Mouse (Mus musculus) ES-Bruce4 (cell line): ENCODE measurements around the gene Plbd2. TPM values are rescaled to one million over a fixed set of nuclear protein-coding genes. Genes with fewer than 3 reads are reported as not detected.

Experiments used
- H3K27ac ChIP-seq: 2 replicates; pipeline ENCODE4 v1.5.1; 2012; ENCODE audit warnings: low read length, inconsistent platforms; ENCODE audit not compliant: insufficient read depth
- H3K27me3 ChIP-seq: 2 replicates; pipeline ENCODE4 v1.6.1; 2012; ENCODE audit warnings: mild to moderate bottlenecking, low read length, inconsistent platforms; ENCODE audit not compliant: control insufficient read depth, poor library complexity, insufficient read depth, severe bottlenecking
- H3K36me3 ChIP-seq: 2 replicates; pipeline ENCODE4 v1.6.1; 2012; ENCODE audit warnings: inconsistent platforms, mild to moderate bottlenecking, low read length, moderate library complexity; ENCODE audit not compliant: control insufficient read depth, poor library complexity, insufficient read depth, severe bottlenecking
- H3K4me1 ChIP-seq: one replicate; pipeline ENCODE4 v1.8.1; 2011; ENCODE audit warnings: low read length; ENCODE audit not compliant: control insufficient read depth, insufficient read depth
- H3K4me3 ChIP-seq: 2 replicates; pipeline ENCODE4 v1.5.1; 2011; ENCODE audit warnings: low read depth, mild to moderate bottlenecking, low read length
- H3K9ac ChIP-seq: 2 replicates; pipeline ENCODE4 v1.6.1; 2012; ENCODE audit warnings: low read depth, mild to moderate bottlenecking, inconsistent platforms; ENCODE audit not compliant: poor library complexity, severe bottlenecking
- H3K9me3 ChIP-seq: replicated peaks from 2 replicates; pipeline ENCODE4 v1.6.1; 2012; ENCODE audit warnings: mild to moderate bottlenecking, low read length, inconsistent platforms; ENCODE audit not compliant: control insufficient read depth, poor library complexity, insufficient read depth, severe bottlenecking
- CTCF ChIP-seq: IDR thresholded peaks from one replicate; pipeline ENCODE4 v1.8.1; 2011; ENCODE audit warnings: low read depth, low read length
- EP300 ChIP-seq: IDR thresholded peaks from 2 replicates; pipeline ENCODE4 v1.6.1; 2011; ENCODE audit warnings: low read depth, low read length; ENCODE audit not compliant: insufficient read depth
- POLR2A ChIP-seq: IDR thresholded peaks from one replicate; pipeline ENCODE4 v1.8.1; 2011; ENCODE audit warnings: low read length; ENCODE audit not compliant: insufficient read depth
- polyA plus RNA-seq: library from polyadenylated mRNA; stranded (reverse); fragments of >200 nt; gene quantifications from 2 replicates; pipeline ENCODE4 v1.2.4, GENCODE M21; 2011; ENCODE audit warnings: low read depth; ENCODE audit not compliant: missing spikeins, insufficient read depth, insufficient read length

Plbd2 gene
- polyA plus RNA-seq, 1 experiment: 22.1 TPM

- no peaks in the 10 kb centered on the region for H3K9me3 ChIP-seq
- 0 out of 2 replicates have a peak overlapping the region, but pooled peaks have one; percentile 0 for H3K4me3 ChIP-seq
- H3K4me1 ChIP-seq: peaks cover 14% of the 10 kb centered on the region
- TF ChIP-seq EP300 (no peak), CTCF (no peak), POLR2A (no peak)
- no peak overlapping the region for H3K9ac ChIP-seq
- H3K36me3 ChIP-seq: no peaks in the 10 kb centered on the region
- H3K27ac ChIP-seq: peak overlapping the region; percentile 57
- no peaks in the 10 kb centered on the region for H3K27me3 ChIP-seq
These were observed 10.7 kb upstream of the Plbd2 start for GRCm38 (mm10) chr5:120514031-120514677.

GRCm38 (mm10) chr5:120512911-120513555, 9.6 kb upstream of the Plbd2 start:
- H3K4me1 ChIP-seq: peaks cover 14% of the 10 kb centered on the region
- H3K4me3 ChIP-seq: peak overlapping the region; percentile 64
- H3K9ac ChIP-seq: peak overlapping the region; percentile 13; the same call in 1 of the 2 replicates
- TF ChIP-seq CTCF (no peak), EP300 (peak; percentile 83), POLR2A (peak; percentile 31)
- H3K36me3 ChIP-seq: no peaks in the 10 kb centered on the region
- no peaks in the 10 kb centered on the region for H3K27me3 ChIP-seq
- H3K9me3 ChIP-seq: no peaks in the 10 kb centered on the region
- peak overlapping the region; percentile 71 for H3K27ac ChIP-seq

- H3K9ac ChIP-seq: peak overlapping the region; percentile 47
- no peaks in the 10 kb centered on the region for H3K9me3 ChIP-seq
- peak overlapping the region; percentile 76 for H3K4me3 ChIP-seq
- TF ChIP-seq EP300: no peak
- TF ChIP-seq CTCF: no peak
- TF ChIP-seq POLR2A: no peak
- no peaks in the 10 kb centered on the region for H3K27me3 ChIP-seq
- no peaks in the 10 kb centered on the region for H3K36me3 ChIP-seq
- no peak overlapping the region for H3K27ac ChIP-seq
- peaks cover 6% of the 10 kb centered on the region for H3K4me1 ChIP-seq
These were observed 8.3 kb upstream of the Plbd2 start for GRCm38 (mm10) chr5:120511643-120512220.

- Histone ChIP-seq H3K4me1 (peaks cover 6% of the 10 kb centered on the region), H3K9me3 (no peaks in the 10 kb centered on the region), H3K4me3 (peak within 1 kb of the TSS; percentile 76), H3K9ac (peak within 1 kb of the TSS; percentile 47), H3K27ac (no peak within 1 kb of the TSS), H3K36me3 (no peaks in the 10 kb centered on the region), H3K27me3 (no peaks in the 10 kb centered on the region)
- TF ChIP-seq POLR2A (peak; percentile 39), CTCF (no peak), EP300 (no peak)
These were observed 7.7 kb upstream of the Plbd2 start, which contains the start of gene Slc8b1 for GRCm38 (mm10) chr5:120510982-120511642. Gene Slc8b1, plus strand, starts transcription at chr5:120511168.

GRCm38 (mm10) chr5:120507311-120507710, 3.9 kb upstream of the Plbd2 start:
- Histone ChIP-seq H3K36me3 (no peaks in the 10 kb centered on the region), H3K4me1 (peaks cover 2% of the 10 kb centered on the region), H3K4me3 (no peak overlapping the region), H3K9ac (no peak overlapping the region), H3K9me3 (no peaks in the 10 kb centered on the region), H3K27ac (no peak overlapping the region), H3K27me3 (no peaks in the 10 kb centered on the region)
- no peak for TF ChIP-seq POLR2A
- TF ChIP-seq CTCF: no peak
- no peak for TF ChIP-seq EP300
